Comparison of ENCODE assay signal across 8 mouse cellular contexts in genomic region chr8:60632250-60632932, GRCm38 (mm10). TPM values are rescaled to one million over a fixed set of nuclear protein-coding genes. Genes with fewer than 3 reads are reported as not detected.
A peak's percentile ranks its signal among the peaks of the same experiment; 100 is the strongest.
DNase-seq lines count a peak whose midpoint lies in the region; ATAC-seq and TF ChIP-seq lines count a peak whose summit lies in the region.

Gene Mfap3l (plus strand): TSS chr8:60632827.

- H3K27me3 ChIP-seq in hindbrain, embryonic 11.5 days (ENCODE audit: control insufficient read depth, insufficient read depth, low read length), result peaks cover 2% of the 10 kb centered on the region; the same call in 1 of the 2 replicates
- peaks cover 7% of the 10 kb centered on the region for H3K27me3 ChIP-seq in lung, embryonic 16.5 days (ENCODE audit: control insufficient read depth, insufficient read depth, low read depth, low read length)
- peaks cover 4% of the 10 kb centered on the region; the same call in 1 of the 2 replicates for H3K27me3 ChIP-seq in thymus, adult 2 months (ENCODE audit: control insufficient read depth, insufficient read depth, low read length)

- no peak for TF ChIP-seq POLR2A in thymus, adult 2 months (IDR thresholded peaks at IDR 0.05; ENCODE audit: control insufficient read depth, extremely low read depth, insufficient read depth, low read length, poor library complexity)

- H3K9me3 ChIP-seq in hindbrain, embryonic 11.5 days (ENCODE audit: control insufficient read depth, low read length), result no peaks in the 10 kb centered on the region
- no peaks in the 10 kb centered on the region for H3K9me3 ChIP-seq in lung, embryonic 16.5 days (ENCODE audit: control insufficient read depth, low read length)

- peak; percentile 93 for DNase-seq in R1 (ENCODE audit: low read depth, low spot score)
- DNase-seq in cerebellum, postnatal 14 days, result peak; percentile 90 to 94
- DNase-seq in frontal cortex, postnatal 10 days (ENCODE audit: low spot score in 2 of 2), result peak; percentile 92 to 94
- peak; percentile 92 for DNase-seq in hindbrain, embryonic 11.5 days (ENCODE audit: low spot score)
- DNase-seq in layer of hippocampus, adult 9-11 months, result peak; percentile 96
- peak; percentile 88 for DNase-seq in ovary, adult 18-20 months (ENCODE audit: low spot score)
- DNase-seq in thymus, adult 2 months, result peak; percentile 71

- H3K4me3 ChIP-seq in hindbrain, embryonic 11.5 days (ENCODE audit: low read depth, low read length), result peak within 1 kb of the TSS; percentile 59
- peak within 1 kb of the TSS; percentile 77 for H3K4me3 ChIP-seq in lung, embryonic 16.5 days (ENCODE audit: low read length)
- peak within 1 kb of the TSS; percentile 26 for H3K4me3 ChIP-seq in thymus, adult 2 months (ENCODE audit: control insufficient read depth, insufficient read depth, low read length)

- peak within 1 kb of the TSS; percentile 96 for H3K4me2 ChIP-seq in hindbrain, embryonic 11.5 days (replicated peaks; ENCODE audit: low read depth, low read length)
- peak within 1 kb of the TSS; percentile 74 for H3K4me2 ChIP-seq in lung, embryonic 16.5 days (ENCODE audit: low read depth, low read length)

- H3K36me3 ChIP-seq in hindbrain, embryonic 11.5 days (ENCODE audit: control insufficient read depth, insufficient read depth, low read length), result no peaks in the 10 kb centered on the region
- no peaks in the 10 kb centered on the region for H3K36me3 ChIP-seq in lung, embryonic 16.5 days (ENCODE audit: control insufficient read depth, insufficient read depth, low read length)
- no peaks in the 10 kb centered on the region for H3K36me3 ChIP-seq in thymus, adult 2 months (ENCODE audit: control insufficient read depth, insufficient read depth, low read length)

- H3K4me1 ChIP-seq in hindbrain, embryonic 11.5 days (replicated peaks; ENCODE audit: control insufficient read depth, insufficient read depth, low read length), result no peaks in the 10 kb centered on the region; the same call in 1 of the 2 replicates
- peaks cover 3% of the 10 kb centered on the region for H3K4me1 ChIP-seq in lung, embryonic 16.5 days (replicated peaks; ENCODE audit: control insufficient read depth, insufficient read depth, low read length)
- peaks cover 2% of the 10 kb centered on the region; the same call in 1 of the 2 replicates for H3K4me1 ChIP-seq in thymus, adult 2 months (replicated peaks; ENCODE audit: control insufficient read depth, insufficient read depth, low read length)

- 1% methylated on average over 60 of the region's 60 CpGs for WGBS in hindbrain, embryonic 11.5 days
- WGBS in lung, embryonic 16.5 days, result under 1% methylated on average over 60 of the region's 60 CpGs
- under 1% methylated on average over 60 of the region's 60 CpGs for WGBS in thymus, adult 2 months

- no peak for TF ChIP-seq CTCF in thymus, adult 2 months (IDR thresholded peaks at IDR 0.05; ENCODE audit: borderline replicate concordance, control insufficient read depth, extremely low read depth, insufficient read depth, low read length, poor library complexity)

- peak; percentile 97 for ATAC-seq in hindbrain, embryonic 11.5 days (ENCODE audit: low FRiP score)
- peak; percentile 98 for ATAC-seq in lung, embryonic 16.5 days (ENCODE audit: low read depth)

- H3K9ac ChIP-seq in hindbrain, embryonic 11.5 days (ENCODE audit: low read depth, low read length), result peak within 1 kb of the TSS; percentile 68
- peak within 1 kb of the TSS; percentile 76 for H3K9ac ChIP-seq in lung, embryonic 16.5 days (ENCODE audit: low read length)

- peak within 1 kb of the TSS; percentile 19; the same call in 1 of the 2 replicates for H3K27ac ChIP-seq in hindbrain, embryonic 11.5 days (ENCODE audit: low read depth, low read length)
- peak within 1 kb of the TSS; percentile 70 for H3K27ac ChIP-seq in lung, embryonic 16.5 days (ENCODE audit: low read length)
- H3K27ac ChIP-seq in thymus, adult 2 months (ENCODE audit: control insufficient read depth, insufficient read depth, low read length), result no peak within 1 kb of the TSS

RNA-seq across cellular contexts. Expression of gene Mfap3l, which starts in this region (rescaled TPM):
- 2.3 and 2.5 TPM in 2 replicates for polyA plus RNA-seq in hindbrain, embryonic 11.5 days (2014; fragmentation: Nextera tagmentation; extraction: Ambion mirVana)
- 5.0 and 5.3 TPM in 2 replicates for polyA plus RNA-seq in lung, embryonic 16.5 days (2015; fragmentation: Nextera tagmentation; extraction: Ambion mirVana)
- 0.88 and 1.1 TPM in 2 replicates for polyA plus RNA-seq in thymus, adult 2 months (2012; rRNA removed)

Comparison
In these comparisons a context has a peak if more than half of its experiments do, and no peak if none do; other contexts are left out.
1. H3K4me3 ChIP-seq: peak in every context shown above with its lines; median percentile 77 in lung, embryonic 16.5 days; 59 in hindbrain, embryonic 11.5 days; 26 in thymus, adult 2 months.